Mouse (Mus musculus) kidney, postnatal 10 days (tissue): Measurements from ENCODE around the gene Rbbp6.

Experiments used
- DNase-seq: peaks from one replicate; pipeline ENCODE4 v3.0.0; 2021; ENCODE audit warnings: mixed read lengths

The Rbbp6 gene

GRCm38 (mm10) chr7:122965386-122965785 lies at the start of gene Rbbp6:
Gene Rbbp6 (plus strand): TSS chr7:122965686.
- no peak for DNase-seq

- DNase-seq = peak; percentile 42
Observed at GRCm38 (mm10) chr7:122919728-122920582, 45.5 kb upstream of the Rbbp6 start.

GRCm38 (mm10) chr7:122921537-122921936 lies 43.9 kb upstream of the Rbbp6 start:
- DNase-seq = peak; percentile 33

GRCm38 (mm10) chr7:122924256-122924655 lies 41.2 kb upstream of the Rbbp6 start:
- DNase-seq = no peak

- peak; percentile 28 for DNase-seq
Observed at GRCm38 (mm10) chr7:122930494-122930893, 35.0 kb upstream of the Rbbp6 start.

GRCm38 (mm10) chr7:122932171-122932570 lies 33.3 kb upstream of the Rbbp6 start:
- DNase-seq = no peak

GRCm38 (mm10) chr7:122936626-122937025 lies 28.9 kb upstream of the Rbbp6 start:
- DNase-seq = no peak

- no peak for DNase-seq
Observed at GRCm38 (mm10) chr7:122938197-122938596, 27.3 kb upstream of the Rbbp6 start.

GRCm38 (mm10) chr7:122939181-122939580 lies 26.3 kb upstream of the Rbbp6 start:
- DNase-seq = no peak

GRCm38 (mm10) chr7:122940371-122941075 lies 25.0 kb upstream of the Rbbp6 start:
- no peak for DNase-seq

- DNase-seq = no peak
Observed at GRCm38 (mm10) chr7:122942111-122942510, 23.4 kb upstream of the Rbbp6 start.

- DNase-seq = peak; percentile 89
Observed at GRCm38 (mm10) chr7:122945149-122945548, 20.3 kb upstream of the Rbbp6 start.

- DNase-seq = no peak
Observed at GRCm38 (mm10) chr7:122949268-122949667, 16.2 kb upstream of the Rbbp6 start.

GRCm38 (mm10) chr7:122951464-122951863 lies 14.0 kb upstream of the Rbbp6 start:
- DNase-seq = no peak

- no peak for DNase-seq
Observed at GRCm38 (mm10) chr7:122952066-122952465, 13.4 kb upstream of the Rbbp6 start.

- DNase-seq = no peak
Observed at GRCm38 (mm10) chr7:122954451-122955225, 10.8 kb upstream of the Rbbp6 start.

GRCm38 (mm10) chr7:122955226-122955955 lies 10.1 kb upstream of the Rbbp6 start:
- peak; percentile 64 for DNase-seq

GRCm38 (mm10) chr7:122968751-122969150 lies 3.3 kb downstream of the Rbbp6 start:
- no peak for DNase-seq

GRCm38 (mm10) chr7:122969231-122970032 lies 3.9 kb downstream of the Rbbp6 start:
- peak; percentile 97 for DNase-seq

GRCm38 (mm10) chr7:122970119-122970781 lies 4.8 kb downstream of the Rbbp6 start:
- peak; percentile 74 for DNase-seq

- DNase-seq = no peak
Observed at GRCm38 (mm10) chr7:122970864-122971420, 5.5 kb downstream of the Rbbp6 start.
